Mouse (Mus musculus) yolk sac, embryonic 10.5 days (tissue): ENCODE results near the gene Pnmt.
A peak's percentile ranks its signal among the peaks of the same experiment; 100 is the strongest.

Experiments used
- DNase-seq: peaks from one replicate; pipeline ENCODE4 v3.0.0-alpha.2; 2017; ENCODE audit warnings: low spot score

Pnmt gene

DNA sequence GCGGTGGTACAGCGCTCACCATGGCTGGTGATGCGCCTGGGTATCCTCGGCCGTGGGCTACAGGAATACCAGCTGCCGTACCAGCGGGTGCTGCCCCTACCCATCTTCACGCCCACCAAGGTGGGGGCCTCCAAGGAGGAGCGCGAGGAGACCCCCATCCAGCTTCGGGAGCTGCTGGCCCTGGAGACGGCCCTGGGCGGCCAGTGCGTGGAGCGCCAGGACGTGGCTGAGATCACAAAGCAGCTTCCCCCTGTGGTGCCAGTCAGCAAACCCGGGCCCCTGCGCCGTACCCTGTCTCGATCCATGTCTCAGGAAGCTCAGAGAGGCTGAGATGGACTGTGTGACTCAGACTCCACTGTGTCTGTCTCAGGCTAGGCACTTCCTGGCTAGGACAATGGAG is 2.0 kb upstream of the Pnmt start:
- no peak for DNase-seq

DNA sequence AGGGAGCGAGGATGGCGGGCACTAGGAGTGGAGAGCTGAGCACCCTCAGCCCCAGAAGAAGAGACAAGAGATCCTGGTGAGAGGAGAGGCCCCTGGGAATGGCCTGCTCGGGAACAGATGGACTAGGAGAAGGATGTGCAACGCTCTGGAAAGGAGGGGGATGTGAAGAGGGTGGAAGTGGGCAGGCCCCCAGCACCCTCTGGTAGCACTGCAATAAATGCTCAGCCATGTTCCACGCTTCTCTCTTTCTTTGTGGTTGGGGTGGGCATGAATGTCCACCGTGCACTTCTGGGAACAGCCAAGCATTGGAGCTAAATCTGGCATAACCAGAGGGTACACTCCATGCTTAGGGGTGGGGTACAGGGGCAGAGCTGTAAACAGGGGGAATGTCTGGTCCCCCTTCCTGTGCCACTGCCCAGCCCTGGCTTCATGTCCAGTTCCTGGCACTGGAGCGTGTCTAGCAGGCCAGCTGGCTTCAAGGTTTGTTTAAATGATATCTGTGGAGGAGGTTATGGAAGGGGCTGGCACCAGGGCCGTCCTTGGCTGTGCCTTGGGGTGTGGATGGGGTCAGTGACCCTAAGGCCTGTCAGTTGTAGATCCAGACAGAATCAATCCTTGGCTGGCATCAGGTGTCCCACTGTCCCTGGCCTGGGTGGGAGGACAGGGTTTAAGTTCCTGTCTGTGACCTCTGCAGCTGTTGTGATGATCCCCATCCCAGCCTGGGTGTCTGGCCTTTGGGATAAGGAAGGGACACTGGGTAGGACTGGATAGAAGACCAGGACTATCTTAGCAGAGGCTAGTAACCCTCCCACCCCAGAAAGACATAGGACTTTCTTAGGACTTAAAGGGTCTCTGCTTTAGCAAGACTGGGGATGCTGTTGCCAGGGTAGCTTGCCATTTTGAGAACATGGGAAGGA is 1.3 kb upstream of the Pnmt start:
- DNase-seq: no peak

DNA sequence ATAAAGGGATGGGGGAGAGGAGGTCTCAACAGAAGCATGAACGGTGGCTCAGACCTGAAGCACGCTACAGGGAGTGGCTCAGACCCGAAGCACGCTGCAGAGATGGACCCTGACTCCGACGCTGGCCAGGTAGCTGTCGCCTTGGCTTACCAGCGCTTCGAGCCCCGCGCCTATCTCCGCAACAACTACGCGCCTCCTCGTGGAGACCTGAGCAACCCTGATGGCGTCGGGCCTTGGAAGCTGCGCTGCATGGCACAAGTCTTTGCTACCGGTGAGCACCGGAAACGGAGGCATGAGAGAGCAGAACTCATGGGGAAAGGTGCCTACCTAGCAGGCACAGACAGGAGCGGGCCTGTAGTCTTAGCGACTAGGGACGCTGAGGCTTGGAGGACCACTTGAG is 346 bp downstream of the Pnmt start:
- no peak for DNase-seq

DNA sequence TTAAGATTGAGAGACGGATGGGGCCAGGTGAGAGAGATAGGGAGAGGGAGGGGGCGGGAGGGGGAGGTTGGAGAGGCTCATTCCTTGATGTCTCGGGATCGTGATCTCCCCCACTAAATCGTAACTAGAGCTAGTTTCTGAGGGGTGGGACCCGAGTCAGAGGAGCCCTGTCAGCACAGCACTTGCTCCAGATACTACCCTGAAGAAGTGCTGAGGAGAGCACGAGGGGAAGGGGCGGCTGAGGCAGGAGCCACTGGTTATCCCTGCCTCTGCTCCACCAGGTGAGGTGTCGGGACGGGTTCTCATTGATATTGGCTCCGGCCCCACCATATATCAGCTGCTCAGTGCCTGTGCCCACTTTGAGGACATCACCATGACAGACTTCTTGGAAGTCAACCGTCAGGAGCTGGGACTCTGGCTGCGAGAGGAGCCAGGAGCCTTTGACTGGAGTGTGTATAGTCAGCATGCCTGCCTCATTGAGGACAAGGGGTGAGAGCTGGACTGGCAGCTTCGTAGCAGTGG is 867 bp downstream of the Pnmt start:
- DNase-seq: no peak

DNA sequence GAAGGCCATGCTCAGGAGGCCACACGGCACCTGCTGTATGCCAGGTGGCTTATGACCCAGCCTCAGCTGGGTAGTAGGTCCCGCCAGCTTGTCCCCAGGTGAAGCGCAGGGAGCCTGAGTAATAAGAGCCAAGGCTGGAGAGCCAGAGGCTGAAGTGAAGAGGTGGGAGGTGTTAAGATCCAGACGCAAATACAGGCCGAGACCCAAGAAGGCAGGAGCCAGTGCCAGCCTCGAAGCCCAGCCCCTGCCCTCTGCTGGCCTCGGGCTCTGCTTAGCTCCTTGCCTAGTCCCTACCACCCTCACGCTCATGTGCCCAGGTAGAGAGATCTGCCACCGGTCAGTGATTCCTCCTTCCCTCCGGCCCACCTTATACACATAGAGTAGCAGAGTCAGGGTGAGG is 2.0 kb downstream of the Pnmt start:
- no peak for DNase-seq

DNA sequence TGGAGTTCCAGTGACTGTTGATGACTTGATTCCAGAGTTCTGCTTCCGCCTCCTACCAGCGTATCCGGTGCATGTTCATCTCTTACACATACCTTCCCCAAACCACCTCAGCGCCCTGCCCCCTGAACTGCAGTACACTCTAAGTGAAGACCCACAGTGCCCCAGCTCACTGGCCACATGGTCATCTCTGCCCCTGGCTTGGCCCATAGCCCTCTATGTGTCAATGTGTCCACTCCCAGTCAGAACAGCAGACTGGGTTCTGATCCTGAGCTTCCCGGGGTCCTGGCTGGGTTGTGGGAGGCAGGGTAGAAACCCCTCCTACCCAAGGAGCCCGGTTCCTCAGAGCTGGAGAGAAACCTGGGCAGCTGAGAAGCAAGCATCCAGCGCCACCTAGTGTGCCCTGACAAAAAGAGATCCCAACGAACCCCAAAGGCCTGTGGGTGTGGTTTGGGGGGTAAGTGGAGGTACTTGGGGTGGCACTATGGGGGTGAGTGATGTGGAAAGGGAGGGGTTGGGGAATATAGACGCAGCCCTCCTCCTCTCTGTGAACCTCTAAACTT is 3.1 kb downstream of the Pnmt start:
- DNase-seq: no peak

DNA sequence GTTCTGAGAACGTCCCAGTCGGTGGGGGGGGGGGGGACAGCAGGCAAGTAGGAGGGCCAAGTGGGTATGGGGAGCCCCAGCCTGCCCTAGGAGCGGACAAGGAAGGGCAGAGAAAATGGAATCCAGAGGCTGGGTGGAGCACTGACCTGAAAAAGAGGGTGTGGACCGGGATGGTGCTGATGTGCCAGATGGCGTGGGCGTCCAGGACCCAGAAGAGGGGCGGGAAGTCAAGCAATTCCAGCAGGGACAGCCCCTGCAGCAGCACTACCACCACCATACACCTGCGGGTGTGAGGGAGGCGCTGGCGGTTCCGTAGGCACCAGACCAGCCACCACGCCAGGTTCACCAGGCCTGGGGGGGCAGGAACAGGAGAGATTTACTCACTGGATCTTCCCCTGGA is 3.9 kb downstream of the Pnmt start:
- DNase-seq: no peak

DNA sequence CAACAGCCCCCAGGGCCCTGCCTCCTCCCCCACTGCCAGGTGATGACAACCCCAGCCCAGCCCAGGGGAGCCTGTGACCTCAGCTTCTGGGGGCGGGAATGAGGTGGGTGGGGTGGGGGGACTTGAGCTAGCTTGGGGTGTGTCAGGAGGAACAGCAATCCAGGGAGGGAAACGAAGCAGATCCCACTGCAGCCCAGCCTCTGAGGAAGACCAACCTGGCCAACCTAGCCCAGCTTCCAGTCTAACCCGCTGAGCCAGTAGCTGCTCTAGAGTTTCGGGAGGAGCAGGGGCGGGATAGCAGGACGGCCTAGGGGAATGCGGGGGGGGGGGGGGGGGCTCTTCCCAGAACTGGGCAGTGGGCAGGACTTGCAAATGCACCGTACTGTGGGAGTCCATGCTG is 5.8 kb downstream of the Pnmt start:
- DNase-seq: no peak

DNA sequence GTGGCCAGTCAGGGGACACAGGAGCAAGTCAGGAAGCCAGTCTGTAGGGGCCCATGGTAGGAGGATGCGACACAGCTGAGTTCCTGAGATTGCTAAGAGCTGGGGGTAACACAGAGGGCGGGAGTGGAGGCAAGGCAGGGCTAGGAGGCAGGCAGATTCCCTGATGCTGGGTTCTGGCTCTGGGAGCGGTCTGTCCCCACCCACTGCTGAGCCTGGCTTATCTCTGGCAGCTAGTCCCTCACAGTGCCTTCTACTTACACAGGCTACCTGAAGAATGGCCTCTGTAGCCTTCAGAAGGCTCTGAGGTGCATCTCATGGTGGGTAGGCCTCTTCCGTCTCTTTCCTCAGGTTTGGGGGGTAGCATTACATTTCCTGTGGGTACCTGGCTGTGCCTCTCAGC is 6.4 kb downstream of the Pnmt start:
- no peak for DNase-seq

DNA sequence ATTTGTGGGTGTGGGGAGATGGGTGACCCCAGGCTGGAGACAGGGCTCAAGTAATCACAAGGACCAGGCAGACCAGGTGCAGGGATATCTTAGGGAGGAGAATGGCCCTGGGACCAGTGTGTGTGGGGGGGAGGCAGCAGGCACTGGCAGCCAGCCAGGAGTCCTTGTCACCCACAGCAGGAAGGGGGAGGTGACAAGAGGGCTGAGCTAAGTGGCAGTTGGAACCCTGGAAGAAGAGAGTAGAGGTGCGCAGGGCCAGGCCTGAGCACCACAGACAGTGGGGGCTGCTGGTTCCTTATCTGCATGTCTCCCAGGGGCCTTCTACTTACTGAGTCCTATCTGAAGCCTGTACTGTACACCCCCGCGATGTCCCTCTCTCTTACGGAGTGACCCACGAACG is 7.1 kb downstream of the Pnmt start:
- no peak for DNase-seq

DNA sequence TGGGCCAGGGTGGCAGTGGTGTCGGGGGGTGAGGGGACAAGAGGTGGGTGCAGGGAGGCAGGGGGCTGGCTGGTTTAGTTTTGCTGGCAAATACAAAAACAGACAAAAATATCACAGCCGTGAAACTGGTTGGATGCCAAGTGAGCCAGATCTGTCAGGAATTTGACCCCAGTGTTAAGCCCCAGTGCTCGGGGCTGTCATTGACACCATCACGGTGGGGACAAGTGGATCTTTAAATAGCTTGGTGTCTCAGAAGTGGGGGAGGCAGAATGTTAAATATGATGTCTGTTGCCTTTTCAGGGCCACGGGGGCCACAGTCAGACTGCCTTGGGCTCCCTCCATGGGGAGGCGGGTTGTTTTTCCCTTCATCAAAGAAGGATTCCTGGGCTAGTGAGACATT is 8.1 kb downstream of the Pnmt start:
- no peak for DNase-seq

DNA sequence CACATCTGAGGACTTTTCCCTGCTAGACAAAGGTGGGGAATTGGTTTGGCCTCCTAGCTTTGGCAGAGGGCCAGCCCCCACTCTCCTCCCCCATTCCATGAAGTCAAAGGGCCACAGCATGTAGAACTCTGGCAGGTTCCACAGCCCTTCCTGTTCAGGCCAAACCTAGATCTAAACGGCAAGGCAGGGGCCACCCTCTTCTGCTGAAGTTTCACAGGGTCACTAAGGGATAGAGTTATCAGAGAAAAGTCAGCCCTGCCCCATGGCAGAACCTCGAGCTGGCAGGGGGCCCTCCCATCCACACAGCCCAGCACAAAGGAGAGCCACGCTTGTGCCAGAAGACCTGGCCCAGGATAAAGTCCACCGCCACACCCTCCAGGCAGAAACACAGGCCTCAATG is 8.8 kb downstream of the Pnmt start:
- DNase-seq: no peak

DNA sequence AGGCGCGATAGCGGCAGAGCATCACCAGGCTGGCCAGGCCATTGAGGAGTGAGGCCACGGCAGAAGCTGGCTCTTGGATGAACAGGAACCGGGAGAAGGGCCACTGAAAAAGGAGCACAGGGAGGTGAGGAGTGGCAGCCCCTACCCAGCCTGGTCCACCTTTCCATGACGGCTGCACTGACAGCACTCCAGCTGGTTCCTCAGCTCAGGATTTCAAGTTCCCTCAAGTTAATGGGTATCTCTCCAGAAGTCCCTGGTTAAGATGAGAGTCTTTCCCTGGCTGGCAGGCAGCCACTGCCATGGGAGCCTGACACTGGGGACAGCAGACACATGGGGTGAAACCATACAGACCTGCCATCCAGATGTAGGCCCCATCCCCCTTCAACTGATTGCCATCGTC is 11.7 kb downstream of the Pnmt start:
- no peak for DNase-seq

DNA sequence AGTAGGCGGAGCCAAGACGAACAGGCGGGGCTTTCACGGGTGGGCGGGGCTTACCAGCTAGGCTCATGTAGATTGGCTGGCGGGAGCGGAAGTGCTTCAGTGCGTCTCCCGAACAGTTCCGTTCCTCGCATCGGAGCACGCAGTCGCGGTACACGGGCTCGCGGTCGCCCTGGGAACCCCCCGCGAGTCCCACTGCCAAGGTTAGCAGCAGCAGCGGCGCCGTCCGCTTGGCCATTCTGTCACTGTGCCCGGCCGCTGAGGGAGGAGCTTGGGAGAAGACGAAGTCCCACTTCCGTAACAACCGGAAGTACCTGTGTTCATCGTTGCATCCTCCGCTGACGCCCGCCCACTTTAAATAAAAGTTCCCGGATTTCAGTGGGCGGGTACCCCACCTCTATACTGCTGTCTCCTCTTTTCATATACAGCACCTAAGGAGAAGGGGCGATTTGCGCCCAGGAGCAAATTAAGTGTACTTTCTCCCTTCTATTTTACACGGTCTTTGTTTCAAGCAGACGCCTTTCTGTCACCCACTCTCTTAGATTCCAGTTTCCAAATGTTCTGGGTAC is 14.0 kb downstream of the Pnmt start, which contains the start of gene Pgap3:
Gene Pgap3, minus strand, starts transcription at position 330 of the 566 bp plus-strand sequence.
- DNase-seq: peak; percentile 92

DNA sequence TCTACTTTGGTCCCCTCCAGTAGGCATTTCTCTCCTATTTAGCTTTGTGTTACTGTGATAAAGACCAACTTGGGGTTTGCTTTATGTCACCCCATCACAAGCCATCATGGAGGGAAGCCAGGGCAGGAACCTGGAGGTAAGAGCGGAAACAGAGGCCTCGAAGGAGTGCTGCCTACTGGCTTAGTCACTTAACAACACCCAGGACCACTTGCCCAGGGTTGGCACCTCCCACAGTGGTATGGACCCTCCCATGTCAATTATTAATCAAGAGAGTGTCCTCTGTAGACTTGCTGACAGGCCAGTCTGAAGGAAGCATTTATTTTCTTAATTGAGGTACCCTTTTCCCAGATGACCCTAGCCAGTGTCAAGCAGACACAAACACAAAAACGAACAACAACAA is 14.6 kb downstream of the Pnmt start:
- DNase-seq: peak; percentile 75

DNA sequence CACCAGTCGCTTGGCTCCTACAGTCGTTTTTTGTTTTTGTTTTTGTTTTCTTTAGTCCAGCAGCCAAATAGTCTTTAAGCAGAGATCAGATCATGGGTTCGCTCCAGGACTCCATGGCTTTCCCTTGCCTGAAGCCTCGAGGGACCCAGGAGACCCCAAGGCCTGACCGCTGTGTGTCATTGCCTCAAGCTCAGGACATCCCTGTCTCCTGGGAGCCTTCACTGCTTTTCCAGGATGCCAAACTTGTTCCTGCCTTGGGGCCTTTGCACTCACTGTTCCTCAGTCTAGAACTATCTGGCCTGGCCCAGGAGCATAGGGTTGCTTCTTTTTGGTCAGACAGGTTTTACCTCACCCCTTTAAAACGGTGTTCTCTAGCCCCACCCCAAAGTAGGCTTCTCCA is 20.4 kb downstream of the Pnmt start:
- no peak for DNase-seq

DNA sequence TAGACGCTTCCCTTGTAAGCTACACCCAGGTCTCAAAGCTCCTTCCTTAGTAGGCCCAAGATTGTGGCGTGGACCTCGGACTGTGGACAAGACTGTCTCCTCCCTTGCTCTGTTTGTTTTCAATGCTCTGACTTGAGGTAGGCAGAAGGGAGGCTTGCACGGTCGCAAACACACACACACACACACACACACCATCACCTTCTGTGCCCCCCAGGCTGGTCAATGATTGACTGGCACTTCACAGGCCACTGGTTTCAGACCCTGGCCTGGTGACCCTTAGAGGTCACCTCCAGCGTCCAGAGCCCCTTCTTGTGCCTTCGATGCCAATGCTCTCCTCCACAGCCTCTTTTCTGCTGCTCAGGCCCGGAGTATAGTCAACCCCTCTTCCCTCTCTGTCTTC is 22.6 kb downstream of the Pnmt start:
- DNase-seq: peak; percentile 83

DNA sequence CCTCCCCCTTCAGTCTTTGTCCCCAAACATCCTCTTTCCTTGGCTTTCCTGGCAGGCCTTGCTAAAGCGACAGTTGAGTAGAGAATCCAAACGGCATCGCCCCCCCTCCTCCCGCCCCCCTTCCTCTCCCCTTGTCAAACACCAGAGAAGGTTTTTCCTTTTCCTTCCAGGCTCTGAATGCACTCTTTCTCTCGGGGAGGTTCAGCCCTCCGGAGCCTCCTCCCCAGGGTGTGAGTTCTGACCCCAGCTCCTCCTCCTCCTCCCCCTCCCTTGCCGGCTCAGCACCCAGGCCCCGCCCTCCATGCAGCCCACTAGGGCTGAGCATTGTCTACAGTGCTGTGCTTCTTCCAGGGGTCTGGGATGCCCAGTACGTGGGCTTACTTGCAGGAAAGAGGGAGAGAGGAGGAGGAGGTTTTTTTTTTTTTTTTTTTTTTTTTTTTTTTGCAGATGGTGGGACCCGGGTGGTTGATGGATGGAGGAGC is 23.1 kb downstream of the Pnmt start:
- DNase-seq: peak; percentile 72

DNA sequence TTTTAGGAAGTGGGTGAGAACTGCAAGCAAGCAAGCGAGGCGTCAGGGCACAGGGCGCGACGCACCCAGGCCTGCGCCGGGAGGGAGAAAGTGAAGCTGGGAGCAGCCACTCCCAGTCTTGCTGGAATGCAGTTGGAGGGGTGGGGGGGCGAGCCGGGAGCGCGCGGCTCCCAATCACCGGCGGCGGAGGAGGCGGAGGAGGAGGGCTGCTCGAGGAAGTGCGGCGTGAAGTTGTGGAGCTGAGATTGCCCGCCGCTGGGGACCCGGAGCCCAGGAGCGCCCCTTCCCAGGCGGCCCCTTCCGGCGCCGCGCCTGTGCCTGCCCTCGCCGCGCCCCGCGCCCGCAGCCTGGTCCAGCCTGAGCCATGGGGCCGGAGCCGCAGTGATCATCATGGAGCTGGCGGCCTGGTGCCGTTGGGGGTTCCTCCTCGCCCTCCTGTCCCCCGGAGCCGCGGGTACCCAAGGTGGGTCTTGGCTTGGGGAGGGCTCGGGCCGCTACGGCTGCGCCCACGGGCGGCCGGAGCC is 26.1 kb downstream of the Pnmt start, which contains the start of gene Erbb2:
Gene Erbb2, plus strand, starts transcription at position 198 of the 524 bp plus-strand sequence.
- peak; percentile 91 for DNase-seq

DNA sequence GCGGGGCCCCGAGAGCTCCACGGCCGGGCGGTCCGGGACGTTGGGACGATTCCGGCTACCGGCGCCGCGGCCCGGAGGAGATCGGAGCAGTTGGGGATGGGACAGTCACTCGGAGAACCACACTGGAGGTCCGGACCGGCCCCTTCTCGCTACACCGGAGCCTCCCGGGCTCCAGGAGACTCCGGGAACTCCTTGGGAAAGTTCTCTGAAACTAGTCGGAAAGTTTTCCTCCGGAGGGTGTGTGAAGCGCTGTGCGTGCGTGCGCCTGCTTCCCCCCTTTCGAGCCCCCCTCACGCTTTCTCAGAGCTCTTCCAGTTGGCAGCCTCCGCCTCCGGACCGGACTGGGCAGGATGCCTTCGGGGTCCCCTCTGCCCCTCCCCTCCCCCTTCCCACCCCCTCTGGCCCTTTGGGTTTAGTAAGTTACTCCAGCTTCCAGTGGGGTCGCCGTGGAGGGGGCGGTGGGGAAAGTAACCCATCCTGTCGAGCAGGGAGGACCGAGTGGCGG is 26.6 kb downstream of the Pnmt start:
- peak; percentile 51 for DNase-seq

DNA sequence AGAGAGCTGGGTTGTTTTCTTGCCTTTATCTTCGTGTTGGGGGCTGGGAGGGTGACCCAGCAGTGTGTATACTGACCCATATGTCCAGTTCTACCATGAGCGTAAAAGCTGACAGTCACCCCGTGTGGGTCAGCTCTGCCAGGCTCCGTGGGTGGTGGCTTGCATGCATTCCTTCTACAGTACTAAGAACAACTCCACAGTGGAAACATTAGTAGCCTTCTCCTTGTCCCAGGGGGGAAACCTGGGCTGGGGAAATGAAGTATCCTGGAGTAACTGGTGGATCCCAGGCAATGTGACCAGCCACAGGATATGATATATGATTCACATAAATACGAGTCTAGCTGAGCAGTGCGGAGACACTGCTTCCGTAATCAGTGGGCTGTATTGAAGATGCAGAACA is 27.5 kb downstream of the Pnmt start:
- no peak for DNase-seq

DNA sequence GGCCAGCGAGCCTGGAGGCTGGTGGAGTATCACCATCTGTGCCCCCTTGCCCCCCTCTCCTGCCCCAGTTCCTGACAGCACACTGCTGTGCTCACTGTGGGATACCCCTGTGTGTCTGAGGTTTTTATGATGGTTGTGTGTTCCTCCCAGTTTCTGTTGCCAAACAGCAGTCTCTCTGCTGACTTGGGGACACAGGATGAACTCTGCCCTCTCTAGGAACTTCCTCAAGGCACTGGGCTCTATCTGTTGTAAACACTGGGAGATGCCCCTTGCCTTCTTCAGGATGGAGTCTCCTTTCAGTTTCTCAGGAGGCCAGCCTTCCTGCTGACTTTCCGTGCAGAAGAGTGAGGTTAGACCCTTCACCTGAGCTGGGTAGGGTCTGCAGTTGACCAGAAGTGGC is 27.9 kb downstream of the Pnmt start:
- peak; percentile 47 for DNase-seq
